Mouse (Mus musculus) forebrain, embryonic 16.5 days (tissue): ENCODE results near the gene Tbc1d2. TPM values are rescaled to one million over a fixed set of nuclear protein-coding genes. Genes with fewer than 3 reads are reported as not detected.
A peak's percentile ranks its signal among the peaks of the same experiment; 100 is the strongest.

Experiments
- ATAC-seq: fragments of 200-750 bp; cut with Nextera tagmentation; 2 replicates; pipeline ENCODE4 v1.8.0; 2017; ENCODE audit warnings: mild to moderate bottlenecking, moderate library complexity
- H3K27ac ChIP-seq: fragments of 300-500 bp; sonication (generic); 2 replicates; pipeline ENCODE4 v1.5.1; 2014; ENCODE audit warnings: low read length, control low read depth
- H3K27me3 ChIP-seq: fragments of 300-500 bp; sonication (generic); replicated peaks from 2 replicates; pipeline ENCODE4 v1.6.1; 2014; ENCODE audit warnings: low read length; ENCODE audit not compliant: control insufficient read depth, insufficient read depth
- H3K36me3 ChIP-seq: fragments of 300-500 bp; sonication (generic); 2 replicates; pipeline ENCODE4 v1.6.1; 2014; ENCODE audit not compliant: control insufficient read depth, insufficient read depth
- H3K4me1 ChIP-seq: fragments of 300-500 bp; sonication (generic); replicated peaks from 2 replicates; pipeline ENCODE4 v1.6.1; 2014; ENCODE audit warnings: low read length; ENCODE audit not compliant: control insufficient read depth, insufficient read depth
- H3K4me2 ChIP-seq: fragments of 300-500 bp; sonication (generic); 2 replicates; pipeline ENCODE4 v1.6.1; 2014; ENCODE audit warnings: mild to moderate bottlenecking, low read length, control low read depth
- H3K4me3 ChIP-seq: fragments of 300-500 bp; sonication (generic); replicated peaks from 2 replicates; pipeline ENCODE4 v1.5.1; 2014; ENCODE audit warnings: mild to moderate bottlenecking, low read length, control low read depth
- H3K9ac ChIP-seq: fragments of 300-500 bp; sonication (generic); replicated peaks from 2 replicates; pipeline ENCODE4 v1.6.1; 2014; ENCODE audit warnings: low read depth, low read length, control low read depth
- H3K9me3 ChIP-seq: fragments of 300-500 bp; sonication (generic); 2 replicates; pipeline ENCODE4 v1.6.1; 2016; ENCODE audit warnings: low read length; ENCODE audit not compliant: control insufficient read depth
- WGBS: fragments of 180-500 bp; shearing (Covaris S2); extraction: QIAGEN DNeasy Blood & Tissue Kit; methylation state at CpG from one replicate; pipeline ENCODE4 v1.1.7; 2014; 5-methylcytosine and 5-hydroxymethylcytosine counted together
- polyA plus RNA-seq: library from polyadenylated mRNA; unstranded; fragments of >200 nt; fragmentation: Nextera tagmentation; extraction: Ambion mirVana; gene quantifications from 2 replicates; pipeline ENCODE4 v1.2.1, GENCODE M21; 2015

Tbc1d2 gene
- polyA plus RNA-seq, 1 experiment from 2014 or later, result 0.79 TPM

DNA sequence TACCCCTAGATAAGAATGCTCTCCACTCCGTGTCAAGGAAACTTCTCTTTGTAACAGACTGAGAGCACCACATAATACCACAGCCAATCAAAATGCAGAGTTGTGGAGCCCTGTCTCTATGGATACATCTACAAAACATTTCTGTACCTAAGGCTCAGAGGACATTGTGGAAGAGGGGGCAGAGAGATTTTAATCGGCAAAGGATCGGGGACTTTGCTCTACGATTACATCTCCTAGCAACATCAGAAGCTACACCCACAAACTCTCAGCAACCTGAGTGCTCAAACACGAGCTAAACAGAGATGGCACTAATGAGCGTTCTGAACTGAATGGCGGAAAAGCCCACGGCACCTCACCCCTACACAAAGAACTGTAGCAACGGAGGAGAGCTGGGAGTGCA lies 78.3 kb downstream of the Tbc1d2 start:
- Histone ChIP-seq H3K36me3 (no peaks in the 10 kb centered on the region; the same call in 1 of the 2 replicates), H3K27me3 (no peaks in the 10 kb centered on the region), H3K9me3 (no peaks in the 10 kb centered on the region), H3K9ac (no peak overlapping the region), H3K4me3 (no peak overlapping the region), H3K27ac (no peak overlapping the region), H3K4me1 (peaks cover 2% of the 10 kb centered on the region; the same call in 1 of the 2 replicates), H3K4me2 (no peak overlapping the region)
- ATAC-seq, result no peak
- 88% methylated on average over 9 of the region's 9 CpGs for WGBS

DNA sequence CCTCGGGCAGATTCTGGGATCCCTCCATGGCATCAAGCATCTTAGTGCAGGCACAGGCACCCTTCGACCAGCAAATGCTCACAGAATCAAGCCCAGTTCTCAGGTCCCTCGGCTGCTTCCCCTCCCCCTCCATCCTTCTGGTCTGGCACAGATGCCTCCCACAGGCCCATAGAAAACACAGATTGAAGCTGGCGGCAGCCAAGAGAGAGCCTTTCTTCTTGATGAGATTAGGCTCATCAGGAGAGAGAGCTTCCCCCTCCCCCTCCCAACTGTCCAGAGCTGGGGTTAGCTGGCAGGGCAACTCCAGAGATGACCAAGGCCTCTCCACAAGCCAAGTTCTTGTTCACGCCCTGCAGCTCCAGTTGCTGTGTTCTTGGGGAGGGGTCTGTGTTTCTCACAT lies 80.3 kb downstream of the Tbc1d2 start:
- Histone ChIP-seq H3K9ac (no peak overlapping the region), H3K36me3 (no peaks in the 10 kb centered on the region; the same call in 1 of the 2 replicates), H3K27ac (peak overlapping the region; percentile 42; the same call in 1 of the 2 replicates), H3K4me2 (no peak overlapping the region), H3K4me1 (peaks cover 2% of the 10 kb centered on the region; the same call in 1 of the 2 replicates), H3K9me3 (no peaks in the 10 kb centered on the region), H3K4me3 (no peak overlapping the region), H3K27me3 (no peaks in the 10 kb centered on the region)
- WGBS, result 15% methylated on average over 5 of the region's 5 CpGs
- ATAC-seq, result peak; percentile 82

DNA sequence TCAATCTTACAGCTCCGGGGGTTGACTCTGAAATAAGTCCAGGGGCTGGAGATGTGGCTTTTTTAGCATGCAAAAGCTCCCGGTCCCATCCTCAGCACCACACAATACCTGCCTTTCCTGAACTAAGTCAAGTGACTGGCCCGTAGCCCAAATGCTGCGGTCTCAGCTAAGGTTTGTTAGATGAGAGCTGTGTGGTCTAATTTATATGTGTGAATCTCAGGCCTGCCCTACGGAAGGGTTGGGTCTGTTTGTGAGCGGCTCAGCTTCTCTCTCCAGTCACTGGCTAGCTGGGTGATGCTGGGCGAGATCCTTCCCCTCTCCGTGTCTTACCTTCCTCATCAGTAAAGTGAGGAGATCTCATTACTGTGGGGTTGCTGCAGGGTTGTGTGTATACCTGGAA lies 81.8 kb downstream of the Tbc1d2 start:
- 86% methylated on average over 8 of the region's 8 CpGs for WGBS
- H3K27me3 ChIP-seq, result no peaks in the 10 kb centered on the region
- H3K4me3 ChIP-seq, result no peak overlapping the region
- H3K9ac ChIP-seq, result no peak overlapping the region
- no peaks in the 10 kb centered on the region for H3K36me3 ChIP-seq
- H3K9me3 ChIP-seq, result no peaks in the 10 kb centered on the region
- no peak overlapping the region for H3K27ac ChIP-seq
- H3K4me2 ChIP-seq, result no peak overlapping the region
- ATAC-seq, result no peak
- H3K4me1 ChIP-seq, result peaks cover 2% of the 10 kb centered on the region; the same call in 1 of the 2 replicates

DNA sequence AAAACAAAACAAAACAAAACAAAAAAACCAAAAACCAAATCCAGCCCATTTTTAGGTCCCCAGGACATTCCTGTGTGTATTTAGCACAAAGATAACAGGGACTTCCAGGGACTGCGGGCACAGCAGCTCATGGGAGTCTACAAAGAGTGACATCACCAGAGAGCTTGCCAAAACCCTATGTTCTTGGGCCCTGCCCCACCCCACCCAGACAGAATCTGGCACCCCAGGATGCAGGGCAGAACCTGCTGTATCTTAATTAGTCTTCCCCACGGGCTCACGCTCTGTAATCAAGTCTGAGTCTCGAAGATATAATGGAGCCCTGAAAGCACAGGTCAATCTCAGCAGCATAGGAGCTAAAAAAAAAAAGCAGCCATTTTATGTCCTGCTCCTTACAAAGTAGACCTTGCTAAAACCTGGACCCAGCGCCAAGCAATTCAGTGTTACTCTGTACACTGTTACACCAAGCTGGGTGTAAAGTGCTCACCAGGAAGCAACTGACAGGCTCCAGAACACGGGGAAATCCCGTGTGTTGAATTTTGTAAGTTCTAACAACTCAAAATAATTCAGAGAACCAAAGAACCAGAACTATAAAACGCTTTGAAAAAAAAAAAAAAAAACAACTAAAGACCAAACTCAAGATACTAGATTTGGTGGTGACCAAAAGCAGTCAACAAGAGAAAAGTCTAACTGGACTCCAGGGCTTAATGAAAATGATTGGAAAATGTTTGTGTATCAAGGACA lies 82.9 kb downstream of the Tbc1d2 start:
- Histone ChIP-seq H3K9ac (no peak overlapping the region), H3K9me3 (no peaks in the 10 kb centered on the region), H3K4me1 (peaks cover 2% of the 10 kb centered on the region; the same call in 1 of the 2 replicates), H3K4me3 (no peak overlapping the region), H3K27ac (no peak overlapping the region), H3K27me3 (no peaks in the 10 kb centered on the region), H3K4me2 (no peak overlapping the region), H3K36me3 (no peaks in the 10 kb centered on the region)
- 42% methylated on average over 8 of the region's 8 CpGs for WGBS
- ATAC-seq, result no peak

DNA sequence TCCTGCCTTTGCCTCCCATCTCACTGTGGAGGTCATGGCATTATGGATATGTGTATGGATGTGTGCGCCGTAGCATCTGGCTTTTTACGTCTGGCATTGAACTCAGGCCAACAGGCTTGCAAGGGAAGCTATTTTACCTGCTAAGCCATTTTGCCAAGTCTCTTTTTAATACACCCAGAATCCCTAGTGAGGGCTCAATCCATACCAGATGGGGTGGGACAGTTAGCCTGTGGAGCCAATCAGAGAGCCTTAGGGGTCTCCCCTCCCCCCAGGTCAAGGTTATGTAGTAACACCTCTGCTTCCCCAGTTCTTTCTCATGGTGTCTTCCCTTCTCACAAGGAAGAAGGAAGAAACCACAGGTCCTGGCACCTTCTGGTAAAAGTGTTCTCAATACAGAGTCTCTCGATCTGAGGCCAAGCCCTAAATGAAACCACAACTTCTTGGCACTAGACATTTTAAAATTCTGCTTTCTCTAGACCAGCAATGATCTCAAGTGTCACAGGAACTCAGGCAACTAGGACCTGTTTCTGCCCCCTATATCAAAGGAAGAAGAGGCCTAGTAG lies 84.5 kb downstream of the Tbc1d2 start:
- Histone ChIP-seq H3K27ac (no peak overlapping the region), H3K4me3 (no peak overlapping the region), H3K27me3 (no peaks in the 10 kb centered on the region), H3K9me3 (no peaks in the 10 kb centered on the region), H3K36me3 (no peaks in the 10 kb centered on the region), H3K4me2 (no peak overlapping the region), H3K9ac (no peak overlapping the region), H3K4me1 (peaks cover 2% of the 10 kb centered on the region; the same call in 1 of the 2 replicates)
- no peak for ATAC-seq
- WGBS, result 88% methylated on average over 4 of the region's 4 CpGs

DNA sequence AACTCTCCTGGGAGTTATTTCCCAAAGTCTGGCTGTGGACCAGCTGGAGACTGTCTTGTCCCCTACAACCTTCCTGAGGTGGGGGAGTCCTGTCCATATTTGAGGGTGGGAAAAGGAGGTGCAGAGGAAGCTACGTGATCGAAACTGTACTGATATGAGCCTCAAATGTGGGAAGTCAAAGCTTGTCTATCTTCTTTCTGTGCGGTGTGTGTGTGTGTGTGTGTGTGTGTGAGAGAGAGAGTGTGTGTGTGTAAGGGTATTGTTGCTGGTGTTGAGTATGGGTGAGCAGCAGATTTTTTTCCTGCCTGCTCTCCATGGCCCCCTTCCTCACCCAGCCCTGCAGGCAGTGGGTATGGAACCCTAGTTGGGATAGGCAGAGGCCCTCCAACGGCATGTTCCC lies 85.8 kb downstream of the Tbc1d2 start:
- WGBS, result 92% methylated on average over 4 of the region's 4 CpGs
- H3K27ac ChIP-seq, result no peak overlapping the region
- no peak overlapping the region for H3K4me2 ChIP-seq
- no peaks in the 10 kb centered on the region for H3K4me1 ChIP-seq
- no peaks in the 10 kb centered on the region for H3K9me3 ChIP-seq
- H3K9ac ChIP-seq, result no peak overlapping the region
- no peak for ATAC-seq
- H3K36me3 ChIP-seq, result no peaks in the 10 kb centered on the region
- no peak overlapping the region for H3K4me3 ChIP-seq
- no peaks in the 10 kb centered on the region for H3K27me3 ChIP-seq

DNA sequence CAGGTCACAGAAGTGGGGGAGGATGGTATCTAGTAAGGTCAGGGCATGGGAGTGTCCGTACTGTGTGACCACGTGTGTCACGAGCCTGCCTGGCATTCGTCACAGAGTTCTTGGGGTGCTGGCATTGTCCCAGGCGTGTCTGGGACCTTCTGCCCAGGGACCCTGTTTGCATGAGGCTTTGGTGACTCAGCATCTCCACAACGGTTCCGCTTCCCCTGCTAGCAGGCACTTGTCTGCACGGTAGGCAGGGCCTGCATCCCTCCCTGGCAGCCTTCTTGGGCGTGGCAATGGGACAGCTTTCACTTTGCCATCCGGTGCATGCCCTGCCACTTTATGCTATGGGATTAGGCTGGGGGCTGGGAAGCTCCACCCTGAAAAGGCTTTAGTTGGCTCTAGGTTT lies 86.2 kb downstream of the Tbc1d2 start:
- Histone ChIP-seq H3K4me1 (no peaks in the 10 kb centered on the region), H3K27me3 (no peaks in the 10 kb centered on the region), H3K4me3 (no peak overlapping the region), H3K36me3 (no peaks in the 10 kb centered on the region), H3K4me2 (no peak overlapping the region), H3K9ac (no peak overlapping the region), H3K27ac (no peak overlapping the region), H3K9me3 (no peaks in the 10 kb centered on the region)
- WGBS, result 69% methylated on average over 10 of the region's 10 CpGs
- no peak for ATAC-seq

DNA sequence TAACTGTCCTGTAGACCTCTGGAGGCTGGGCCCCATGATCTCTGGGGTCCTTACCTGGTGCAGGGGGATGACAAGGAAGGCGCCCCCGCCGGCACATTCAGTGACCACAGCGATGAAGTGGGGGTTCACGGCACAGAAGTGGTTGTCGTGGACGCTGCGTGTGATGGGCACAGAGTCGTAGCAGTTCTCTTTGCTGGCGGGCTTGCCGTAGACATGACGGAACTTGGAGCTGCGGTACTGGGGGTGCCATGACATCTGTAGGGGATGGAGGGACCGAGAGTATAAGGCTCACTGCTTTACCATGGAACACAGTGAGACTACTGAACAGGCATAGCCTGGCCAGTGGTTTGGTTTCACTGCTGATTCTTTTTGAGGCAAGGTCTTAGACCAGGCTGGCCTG lies 87.2 kb downstream of the Tbc1d2 start:
- ATAC-seq, result no peak
- Histone ChIP-seq H3K4me3 (no peak overlapping the region), H3K4me2 (no peak overlapping the region), H3K4me1 (no peaks in the 10 kb centered on the region), H3K36me3 (no peaks in the 10 kb centered on the region), H3K9me3 (no peaks in the 10 kb centered on the region), H3K27me3 (no peaks in the 10 kb centered on the region), H3K9ac (no peak overlapping the region), H3K27ac (no peak overlapping the region)
- WGBS, result 96% methylated on average over 14 of the region's 14 CpGs

DNA sequence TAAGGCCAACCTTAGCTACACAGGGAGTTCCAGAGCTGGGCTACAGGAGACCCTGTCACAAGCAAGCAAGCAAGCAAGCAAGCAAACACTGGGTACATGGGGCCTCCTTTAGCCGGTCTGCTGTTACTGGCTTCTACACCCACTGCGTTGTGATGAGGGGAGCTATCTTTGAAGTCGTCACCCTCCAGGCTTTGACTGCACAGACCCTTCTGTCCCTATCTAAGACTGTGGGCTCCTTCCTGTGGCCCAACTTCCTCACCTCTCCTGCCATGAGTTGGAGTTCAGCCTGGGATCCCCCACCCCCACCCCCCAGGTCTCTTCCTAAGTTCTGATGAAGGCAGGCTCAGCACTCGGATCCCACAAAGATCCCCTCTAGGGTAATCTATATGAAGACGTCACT lies 88.0 kb downstream of the Tbc1d2 start:
- H3K36me3 ChIP-seq, result no peaks in the 10 kb centered on the region
- H3K9ac ChIP-seq, result no peak overlapping the region
- ATAC-seq, result no peak
- H3K27me3 ChIP-seq, result no peaks in the 10 kb centered on the region
- H3K4me1 ChIP-seq, result no peaks in the 10 kb centered on the region
- no peak overlapping the region for H3K4me2 ChIP-seq
- no peaks in the 10 kb centered on the region for H3K9me3 ChIP-seq
- WGBS, result 86% methylated on average over 5 of the region's 5 CpGs
- no peak overlapping the region for H3K27ac ChIP-seq
- H3K4me3 ChIP-seq, result no peak overlapping the region
